Mouse (Mus musculus): Measurements from ENCODE around the gene Plcb1. TPM values are rescaled to one million over a fixed set of nuclear protein-coding genes. Genes with fewer than 3 reads are reported as not detected.

The Plcb1 gene
- polyA plus RNA-seq, 1 experiment from 2014 or later = 0.13 TPM

Other genes starting within 250 kb of the Plcb1 start
- 0.11 TPM in 1 of 3 replicates, not detected in the others for gene Hao1, start 231.7 kb upstream of the Plcb1 start, polyA plus RNA-seq (2018)
- 13.0 to 27.9 TPM (median 14.0 TPM) in 3 replicates for gene Tmx4, start 141.9 kb upstream of the Plcb1 start, polyA plus RNA-seq (2018)